Mouse (Mus musculus): Measurements from ENCODE around the gene Cyp2g1.
"Not testable (repeated sequence)": the region's sequence is repeated elsewhere in the genome, so short reads cannot be mapped to it uniquely, and the experiment has no call there.

Cyp2g1 gene

GRCm38 (mm10) chr7:26808592-26808991 is at the start of gene Cyp2g1:
Gene Cyp2g1 (plus strand): TSS chr7:26808892.
- Histone ChIP-seq H3K27me3 (ENCODE audit: control insufficient read depth, insufficient read depth, low read length, poor library complexity, severe bottlenecking) (no peaks in the 10 kb centered on the region), H3K36me3 (ENCODE audit: control insufficient read depth, insufficient read depth, low read length, poor library complexity, severe bottlenecking) (no peaks in the 10 kb centered on the region)
- DNase-seq (ENCODE audit: low read depth, low spot score), result no peak

GRCm38 (mm10) chr7:26767084-26767483 is 41.6 kb upstream of the Cyp2g1 start:
- no peak for DNase-seq (ENCODE audit: low read depth, low spot score)
- Histone ChIP-seq H3K36me3 (ENCODE audit: control insufficient read depth, insufficient read depth, low read length, poor library complexity, severe bottlenecking) (no peaks in the 10 kb centered on the region), H3K27me3 (ENCODE audit: control insufficient read depth, insufficient read depth, low read length, poor library complexity, severe bottlenecking) (no peaks in the 10 kb centered on the region)

- no peaks in the 10 kb centered on the region for H3K36me3 ChIP-seq (ENCODE audit: control insufficient read depth, insufficient read depth, low read length, poor library complexity, severe bottlenecking)
- no peak for DNase-seq (ENCODE audit: low read depth, low spot score)
- H3K27me3 ChIP-seq (ENCODE audit: control insufficient read depth, insufficient read depth, low read length, poor library complexity, severe bottlenecking), result no peaks in the 10 kb centered on the region
Measured at GRCm38 (mm10) chr7:26769881-26770470, 38.7 kb upstream of the Cyp2g1 start.

GRCm38 (mm10) chr7:26772866-26773586 is 35.7 kb upstream of the Cyp2g1 start:
- no peaks in the 10 kb centered on the region for H3K36me3 ChIP-seq (ENCODE audit: control insufficient read depth, insufficient read depth, low read length, poor library complexity, severe bottlenecking)
- H3K27me3 ChIP-seq (ENCODE audit: control insufficient read depth, insufficient read depth, low read length, poor library complexity, severe bottlenecking), result no peaks in the 10 kb centered on the region
- no peak for DNase-seq (ENCODE audit: low read depth, low spot score)

- DNase-seq (ENCODE audit: low read depth, low spot score), result peak; percentile 17
- Histone ChIP-seq H3K27me3 (ENCODE audit: control insufficient read depth, insufficient read depth, low read length, poor library complexity, severe bottlenecking) (no peaks in the 10 kb centered on the region), H3K36me3 (ENCODE audit: control insufficient read depth, insufficient read depth, low read length, poor library complexity, severe bottlenecking) (no peaks in the 10 kb centered on the region)
Measured at GRCm38 (mm10) chr7:26775866-26776265, 32.8 kb upstream of the Cyp2g1 start.

- Histone ChIP-seq H3K27me3 (ENCODE audit: control insufficient read depth, insufficient read depth, low read length, poor library complexity, severe bottlenecking) (no peaks in the 10 kb centered on the region), H3K36me3 (ENCODE audit: control insufficient read depth, insufficient read depth, low read length, poor library complexity, severe bottlenecking) (no peaks in the 10 kb centered on the region)
- no peak for DNase-seq (ENCODE audit: low read depth, low spot score)
Measured at GRCm38 (mm10) chr7:26777806-26778205, 30.9 kb upstream of the Cyp2g1 start.

GRCm38 (mm10) chr7:26778474-26778873 is 30.2 kb upstream of the Cyp2g1 start:
- peak; percentile 4 for DNase-seq (ENCODE audit: low read depth, low spot score)
- Histone ChIP-seq H3K36me3 (ENCODE audit: control insufficient read depth, insufficient read depth, low read length, poor library complexity, severe bottlenecking) (no peaks in the 10 kb centered on the region), H3K27me3 (ENCODE audit: control insufficient read depth, insufficient read depth, low read length, poor library complexity, severe bottlenecking) (no peaks in the 10 kb centered on the region)

GRCm38 (mm10) chr7:26779799-26780416 is 28.8 kb upstream of the Cyp2g1 start:
- Histone ChIP-seq H3K36me3 (ENCODE audit: control insufficient read depth, insufficient read depth, low read length, poor library complexity, severe bottlenecking) (no peaks in the 10 kb centered on the region), H3K27me3 (ENCODE audit: control insufficient read depth, insufficient read depth, low read length, poor library complexity, severe bottlenecking) (no peaks in the 10 kb centered on the region)
- peak; percentile 18 for DNase-seq (ENCODE audit: low read depth, low spot score)

- H3K36me3 ChIP-seq (ENCODE audit: control insufficient read depth, insufficient read depth, low read length, poor library complexity, severe bottlenecking), result no peaks in the 10 kb centered on the region
- no peaks in the 10 kb centered on the region for H3K27me3 ChIP-seq (ENCODE audit: control insufficient read depth, insufficient read depth, low read length, poor library complexity, severe bottlenecking)
- no peak for DNase-seq (ENCODE audit: low read depth, low spot score)
Measured at GRCm38 (mm10) chr7:26780510-26780909, 28.2 kb upstream of the Cyp2g1 start.

GRCm38 (mm10) chr7:26780998-26781766 is 27.5 kb upstream of the Cyp2g1 start:
- Histone ChIP-seq H3K36me3 (ENCODE audit: control insufficient read depth, insufficient read depth, low read length, poor library complexity, severe bottlenecking) (no peaks in the 10 kb centered on the region), H3K27me3 (ENCODE audit: control insufficient read depth, insufficient read depth, low read length, poor library complexity, severe bottlenecking) (no peaks in the 10 kb centered on the region)
- no peak for DNase-seq (ENCODE audit: low read depth, low spot score)

GRCm38 (mm10) chr7:26781767-26782131 is 26.9 kb upstream of the Cyp2g1 start:
- Histone ChIP-seq H3K36me3 (ENCODE audit: control insufficient read depth, insufficient read depth, low read length, poor library complexity, severe bottlenecking) (no peaks in the 10 kb centered on the region), H3K27me3 (ENCODE audit: control insufficient read depth, insufficient read depth, low read length, poor library complexity, severe bottlenecking) (no peaks in the 10 kb centered on the region)
- DNase-seq (ENCODE audit: low read depth, low spot score), result no peak

GRCm38 (mm10) chr7:26783163-26783562 is 25.5 kb upstream of the Cyp2g1 start:
- DNase-seq (ENCODE audit: low read depth, low spot score), result no peak
- H3K27me3 ChIP-seq (ENCODE audit: control insufficient read depth, insufficient read depth, low read length, poor library complexity, severe bottlenecking), result no peaks in the 10 kb centered on the region
- H3K36me3 ChIP-seq (ENCODE audit: control insufficient read depth, insufficient read depth, low read length, poor library complexity, severe bottlenecking), result no peaks in the 10 kb centered on the region

- DNase-seq (ENCODE audit: low read depth, low spot score); H3K36me3 ChIP-seq (ENCODE audit: control insufficient read depth, insufficient read depth, low read length, poor library complexity, severe bottlenecking); H3K27me3 ChIP-seq (ENCODE audit: control insufficient read depth, insufficient read depth, low read length, poor library complexity, severe bottlenecking): not testable (repeated sequence)
Measured at GRCm38 (mm10) chr7:26786013-26786412, 22.7 kb upstream of the Cyp2g1 start.

- no peaks in the 10 kb centered on the region for H3K27me3 ChIP-seq (ENCODE audit: control insufficient read depth, insufficient read depth, low read length, poor library complexity, severe bottlenecking)
- no peak for DNase-seq (ENCODE audit: low read depth, low spot score)
- no peaks in the 10 kb centered on the region for H3K36me3 ChIP-seq (ENCODE audit: control insufficient read depth, insufficient read depth, low read length, poor library complexity, severe bottlenecking)
Measured at GRCm38 (mm10) chr7:26789984-26790383, 18.7 kb upstream of the Cyp2g1 start.

GRCm38 (mm10) chr7:26800104-26800503 is 8.6 kb upstream of the Cyp2g1 start:
- no peak for DNase-seq (ENCODE audit: low read depth, low spot score)
- Histone ChIP-seq H3K27me3 (ENCODE audit: control insufficient read depth, insufficient read depth, low read length, poor library complexity, severe bottlenecking) (no peaks in the 10 kb centered on the region), H3K36me3 (ENCODE audit: control insufficient read depth, insufficient read depth, low read length, poor library complexity, severe bottlenecking) (no peaks in the 10 kb centered on the region)
